In the genomic region with DNA sequence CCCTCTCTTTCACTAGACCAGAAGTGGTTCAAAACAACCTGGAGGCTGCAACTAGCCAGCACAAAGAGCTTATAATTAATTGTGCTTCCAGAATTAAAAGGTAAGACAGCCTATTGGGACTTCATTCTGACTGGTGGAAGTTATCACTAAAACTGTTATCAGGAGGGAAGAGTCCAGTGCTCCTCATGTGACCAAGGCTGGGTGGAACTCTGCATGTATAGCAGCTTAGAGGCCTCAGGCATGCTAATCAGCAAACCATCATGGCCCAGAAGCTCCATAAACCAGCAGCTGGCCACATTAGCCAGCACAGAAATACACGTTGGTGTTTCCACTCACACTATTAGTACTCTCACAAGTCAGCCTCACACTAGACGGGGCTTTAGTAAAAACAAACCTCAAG, we compare ENCODE assay signal across 20 mouse cellular contexts. TPM values are rescaled to one million over a fixed set of nuclear protein-coding genes. Genes with fewer than 3 reads are reported as not detected.
A peak's percentile ranks its signal among the peaks of the same experiment; 100 is the strongest.
DNase-seq lines count a peak whose midpoint lies in the region; ATAC-seq and TF ChIP-seq lines count a peak whose summit lies in the region.
"Had no signal": no experiment of that assay in that cellular context is flagged by ENCODE, and none has a peak within 500 bp of the region (broad histone marks: within the 10 kb centered on the region; RNA-seq: fewer than 3 reads in every experiment).

No protein-coding gene starts in this region.

- no peak overlapping the region for H3K4me3 ChIP-seq in layer of hippocampus, adult 2 months
- no peak overlapping the region for H3K4me3 ChIP-seq in MEL (ENCODE audit: control insufficient read depth in 1 of 2, insufficient read depth in 1 of 2, low read depth in 2 of 2, low read length in 2 of 2)
- H3K4me3 ChIP-seq in liver, embryonic 14.5 days (ENCODE audit: insufficient read depth in 1 of 2, low read depth in 2 of 2, low read length in 2 of 2), result no peak overlapping the region
- H3K4me3 ChIP-seq: embryonic facial prominence, embryonic 13.5 days; forebrain, embryonic 12.5 days; heart, embryonic 13.5 days; hindbrain, embryonic 12.5 days had no signal

- TF ChIP-seq RAD21 in MEL (IDR thresholded peaks at IDR 0.05; ENCODE audit: low read depth, low read length), result no peak

- no peak for TF ChIP-seq CTCF in layer of hippocampus, adult 2 months (conservative IDR thresholded peaks at IDR 0.05)
- no peak for TF ChIP-seq CTCF in MEL (IDR thresholded peaks at IDR 0.05 in 2 of 3, conservative IDR thresholded peaks at IDR 0.05 in 1 of 3; ENCODE audit: control insufficient read depth in 1 of 3, insufficient read depth in 1 of 3, low read depth in 2 of 3, low read length in 3 of 3, poor library complexity in 1 of 3, severe bottlenecking in 1 of 3)
- TF ChIP-seq CTCF in liver, embryonic 14.5 days (IDR thresholded peaks at IDR 0.05; ENCODE audit: low read depth), result no peak

- H3K27ac ChIP-seq in layer of hippocampus, adult 2 months, result 0 out of 2 replicates have a peak overlapping the region, but pooled peaks have one; percentile 12
- H3K27ac ChIP-seq in MEL (ENCODE audit: control insufficient read depth, low read depth, low read length), result no peak overlapping the region; the same call in 1 of the 2 replicates
- H3K27ac ChIP-seq in liver, embryonic 14.5 days, result no peak overlapping the region
- H3K27ac ChIP-seq: embryonic facial prominence, embryonic 13.5 days; forebrain, embryonic 12.5 days; heart, embryonic 13.5 days; hindbrain, embryonic 12.5 days; hindbrain, postnatal 0 days had no signal

- peaks cover 4 to 19% of the 10 kb centered on the region in 2 experiments; a peak in 3 of 4 replicates for H3K36me3 ChIP-seq in MEL (ENCODE audit: control insufficient read depth in 1 of 2, insufficient read depth in 2 of 2, low read length in 2 of 2)
- peaks cover 22% of the 10 kb centered on the region for H3K36me3 ChIP-seq in liver, embryonic 14.5 days (replicated peaks; ENCODE audit: control insufficient read depth, insufficient read depth, low read depth)

- no peak overlapping the region for H3K4me2 ChIP-seq in liver, embryonic 14.5 days (ENCODE audit: low read depth)
- H3K4me2 ChIP-seq: embryonic facial prominence, embryonic 13.5 days; forebrain, embryonic 12.5 days; heart, embryonic 13.5 days; hindbrain, embryonic 12.5 days had no signal

- 57% methylated on average over 2 of the region's 2 CpGs for WGBS in liver, embryonic 14.5 days (ENCODE audit: insufficient replicate concordance)

- no peaks in the 10 kb centered on the region for H3K27me3 ChIP-seq in MEL (ENCODE audit: control insufficient read depth in 1 of 2, insufficient read depth in 2 of 2, low read length in 2 of 2)
- H3K27me3 ChIP-seq in liver, embryonic 14.5 days (ENCODE audit: control insufficient read depth, insufficient read depth, low read length), result no peaks in the 10 kb centered on the region
- H3K27me3 ChIP-seq: CH12.LX; embryonic facial prominence, embryonic 13.5 days; forebrain, embryonic 12.5 days; heart, embryonic 13.5 days; hindbrain, embryonic 12.5 days had no signal

- H3K4me1 ChIP-seq in MEL (ENCODE audit: control insufficient read depth in 1 of 2, insufficient read depth in 2 of 2, low read length in 2 of 2), result no peaks in the 10 kb centered on the region; a peak in 2 of 4 replicates
- no peaks in the 10 kb centered on the region for H3K4me1 ChIP-seq in liver, embryonic 14.5 days (replicated peaks; ENCODE audit: control insufficient read depth in 2 of 2, insufficient read depth in 2 of 2, low read length in 1 of 2)
- H3K4me1 ChIP-seq: embryonic facial prominence, embryonic 13.5 days; forebrain, embryonic 12.5 days; heart, embryonic 13.5 days; hindbrain, embryonic 12.5 days had no signal

- no peak overlapping the region for H3K9ac ChIP-seq in MEL (ENCODE audit: control insufficient read depth, low read depth, low read length, poor library complexity, severe bottlenecking)
- H3K9ac ChIP-seq in liver, embryonic 14.5 days (replicated peaks), result no peak overlapping the region
- H3K9ac ChIP-seq: embryonic facial prominence, embryonic 13.5 days; forebrain, embryonic 12.5 days; forebrain, postnatal 0 days; heart, embryonic 13.5 days; hindbrain, embryonic 12.5 days had no signal

- DNase-seq in layer of hippocampus, adult 2 months (ENCODE audit: low spot score in 2 of 2), result no peak
- DNase-seq in layer of hippocampus, adult 11-12 months (ENCODE audit: low spot score), result no peak
- DNase-seq in MEL (ENCODE audit: low read depth, low spot score) (no peak), adipocyte (ENCODE audit: low spot score) (no peak)
- no peak for DNase-seq in liver, embryonic 14.5 days (ENCODE audit: low read depth in 3 of 3, low spot score in 3 of 3)
- DNase-seq: adrenal gland, postnatal 10 days; cerebellum, adult 18-20 months; cerebellum, adult 9-11 months; cerebellum, postnatal 36 days; forebrain, postnatal 0 days; gastrocnemius, postnatal 25 days; heart, postnatal 36 days had no signal

- H3K79me2 ChIP-seq in MEL (ENCODE audit: control insufficient read depth, insufficient read depth, low read length, poor library complexity), result no peaks in the 10 kb centered on the region

- no peaks in the 10 kb centered on the region for H3K9me3 ChIP-seq in MEL (replicated peaks; ENCODE audit: insufficient read depth, low read length)
- H3K9me3 ChIP-seq in liver, embryonic 14.5 days (ENCODE audit: control insufficient read depth, low read length), result no peaks in the 10 kb centered on the region
- H3K9me3 ChIP-seq: embryonic facial prominence, embryonic 13.5 days; forebrain, embryonic 12.5 days; heart, embryonic 13.5 days; hindbrain, embryonic 12.5 days had no signal

- ATAC-seq in liver, embryonic 14.5 days (ENCODE audit: insufficient read depth), result peak; percentile 47; the same call in 1 of the 2 replicates
- 0 out of 2 replicates have a peak, but pooled peaks have one; percentile 9 for ATAC-seq in megakaryocyte-erythroid progenitor cell, adult 5-6 weeks (replicated peaks; ENCODE audit: low FRiP score, low TSS enrichment, poor library complexity, severe bottlenecking)
- ATAC-seq in cerebellum, adult (ENCODE audit: insufficient number of reproducible peaks, low FRiP score, low TSS enrichment), result no peak
- ATAC-seq: forebrain, postnatal 0 days; hindbrain, postnatal 0 days had no signal

- TF ChIP-seq POLR2A in MEL (IDR thresholded peaks at IDR 0.05; ENCODE audit: control insufficient read depth in 1 of 2, insufficient read depth in 1 of 2, low read depth in 1 of 2, low read length in 2 of 2, poor library complexity in 1 of 2), result no peak

- TF ChIP-seq EP300 in MEL (IDR thresholded peaks at IDR 0.05; ENCODE audit: low read depth in 1 of 2, low read length in 2 of 2), result peak in 1 of 2 experiments; percentile 32; a peak in 1 of 4 replicates
- no peak for TF ChIP-seq EP300 in liver, embryonic 14.5 days (IDR thresholded peaks at IDR 0.05; ENCODE audit: low read depth)

TF ChIP-seq in MEL, 35 proteins besides CTCF, POLR2A, EP300 and RAD21:
- TF ChIP-seq MAFK (IDR thresholded peaks at IDR 0.05; ENCODE audit: borderline replicate concordance, low read depth, low read length), result no peak
- no peak for TF ChIP-seq POLR2AphosphoS2 (IDR thresholded peaks at IDR 0.05; ENCODE audit: low read length)
- 0 out of 4 replicates have a peak, but pooled peaks of 1 of the 2 experiments have one; percentile 23 for TF ChIP-seq USF2 (IDR thresholded peaks at IDR 0.05; ENCODE audit: borderline replicate concordance in 1 of 2, insufficient read depth in 1 of 2, low read depth in 1 of 2, low read length in 2 of 2)
- peak; percentile 22; the same call in 1 of the 2 replicates for TF ChIP-seq MXI1 (IDR thresholded peaks at IDR 0.05; ENCODE audit: low read depth, low read length)
- peak; percentile 62 for TF ChIP-seq BHLHE40 (IDR thresholded peaks at IDR 0.05; ENCODE audit: borderline replicate concordance, low read depth, low read length)
- peak; percentile 81 for TF ChIP-seq USF1 (IDR thresholded peaks at IDR 0.05; ENCODE audit: low read depth, low read length)
- TF ChIP-seq TCF12 (IDR thresholded peaks at IDR 0.05; ENCODE audit: low read depth, low read length), result no peak
- TF ChIP-seq GATA1 (IDR thresholded peaks at IDR 0.05; ENCODE audit: low read depth, low read length), result 0 out of 2 replicates have a peak, but pooled peaks have one; percentile 10
TF ChIP-seq in MEL: peak in this region for 5.

RNA-seq across cellular contexts. Expression of a gene that starts 14.3 kb away (rescaled TPM):
- 10 to 100 TPM; 36.7 to 38.5 TPM for total RNA-seq in layer of hippocampus, adult 2 months (2021)
- total RNA-seq in MEL (2012; rRNA removed), result 53.9 and 74.7 TPM in 2 replicates
- polyA plus RNA-seq in MEL (2012; ENCODE audit: insufficient read depth in 1 of 2, insufficient read length in 2 of 2, low read depth in 1 of 2, low replicate concordance in 2 of 2, missing spikeins in 1 of 2), result 100 to 1,000 TPM in 1 of 2 experiments, not detected in 1; 107 TPM
- 20.5 and 21.7 TPM in 2 replicates for polyA plus RNA-seq in liver, embryonic 14.5 days (2012; rRNA removed)
- polyA plus RNA-seq in liver, embryonic 14.5 days (2014; fragmentation: Nextera tagmentation; extraction: Ambion mirVana), result 9.1 and 12.9 TPM in 2 replicates
- 72.5 and 104 TPM in 2 replicates for total RNA-seq in megakaryocyte-erythroid progenitor cell, adult 5-6 weeks (2014; fragmentation: Nextera tagmentation)
- total RNA-seq in megakaryocyte-erythroid progenitor cell, adult 5-6 weeks (2017), result 75.1 and 125 TPM in 2 replicates

RNA-seq across cellular contexts. Expression of a gene that starts 50.7 kb away (rescaled TPM):
- 100 to 1,000 TPM; 317 to 343 TPM for total RNA-seq in layer of hippocampus, adult 2 months (2021)
- total RNA-seq in MEL (2012; rRNA removed), result 209 and 234 TPM in 2 replicates
- polyA plus RNA-seq in MEL (2012; ENCODE audit: insufficient read depth in 1 of 2, insufficient read length in 2 of 2, low read depth in 1 of 2, low replicate concordance in 2 of 2, missing spikeins in 1 of 2), result 100 to 1,000 TPM; 239 to 426 TPM
- polyA plus RNA-seq in liver, embryonic 14.5 days (2012; rRNA removed), result 53.8 and 71.3 TPM in 2 replicates
- 118 and 134 TPM in 2 replicates for polyA plus RNA-seq in liver, embryonic 14.5 days (2014; fragmentation: Nextera tagmentation; extraction: Ambion mirVana)
- 410 and 422 TPM in 2 replicates for total RNA-seq in megakaryocyte-erythroid progenitor cell, adult 5-6 weeks (2014; fragmentation: Nextera tagmentation)
- total RNA-seq in megakaryocyte-erythroid progenitor cell, adult 5-6 weeks (2017), result 571 and 586 TPM in 2 replicates
